Mouse (Mus musculus) testis, adult 2 months (tissue): ENCODE data around the gene 1700012B09Rik.

Source experiments
- CTCF ChIP-seq: fragments of 200-500 bp; IDR thresholded peaks from 2 replicates; pipeline ENCODE4 v1.5.1; 2012; ENCODE audit warnings: low read depth, mild to moderate bottlenecking, inconsistent platforms, low read length, moderate library complexity; ENCODE audit not compliant: control insufficient read depth, insufficient read depth, insufficient replicate concordance
- POLR2A ChIP-seq: fragments of 200-500 bp; IDR thresholded peaks from 2 replicates; pipeline ENCODE4 v1.6.1; 2012; ENCODE audit warnings: low read depth, mild to moderate bottlenecking, inconsistent platforms, low read length, moderate library complexity; ENCODE audit not compliant: control insufficient read depth

- TF ChIP-seq CTCF (no peak), POLR2A (no peak)
These were observed 34.9 kb upstream of the 1700012B09Rik start for GRCm38 (mm10) chr9:14805714-14806113.
